Mouse (Mus musculus) CD4-positive helper T cell, adult 2 months (primary cell): ENCODE results near the gene S100a7a.

Source experiments
- DNase-seq: peaks from one replicate; pipeline ENCODE4 v3.0.0-alpha.2; 2012; ENCODE audit warnings: low read depth, missing footprints, low spot score

Gene S100a7a

DNA sequence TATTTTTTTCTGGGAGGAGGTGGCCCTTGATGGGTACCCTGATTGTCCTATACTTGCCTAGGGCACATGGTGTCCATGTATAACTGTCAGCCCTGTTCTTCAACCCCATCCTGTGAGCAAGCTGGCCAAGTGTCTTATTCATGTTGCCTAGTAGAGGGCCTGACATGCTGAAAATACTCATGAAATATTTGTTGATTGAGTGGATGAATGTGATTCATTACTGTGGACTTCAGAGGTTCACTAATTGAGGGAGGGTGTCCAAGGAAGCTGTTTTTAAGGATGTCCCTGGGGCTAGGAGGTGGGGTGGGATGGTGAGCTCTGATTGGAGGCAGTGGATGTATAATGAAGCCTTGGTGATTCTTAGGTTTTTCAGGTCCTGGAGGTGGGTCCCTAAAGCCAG, at the start of gene S100a7a:
Gene S100a7a, plus strand, starts transcription at position 301 of the 400 bp plus-strand sequence.
- no peak for DNase-seq

DNA sequence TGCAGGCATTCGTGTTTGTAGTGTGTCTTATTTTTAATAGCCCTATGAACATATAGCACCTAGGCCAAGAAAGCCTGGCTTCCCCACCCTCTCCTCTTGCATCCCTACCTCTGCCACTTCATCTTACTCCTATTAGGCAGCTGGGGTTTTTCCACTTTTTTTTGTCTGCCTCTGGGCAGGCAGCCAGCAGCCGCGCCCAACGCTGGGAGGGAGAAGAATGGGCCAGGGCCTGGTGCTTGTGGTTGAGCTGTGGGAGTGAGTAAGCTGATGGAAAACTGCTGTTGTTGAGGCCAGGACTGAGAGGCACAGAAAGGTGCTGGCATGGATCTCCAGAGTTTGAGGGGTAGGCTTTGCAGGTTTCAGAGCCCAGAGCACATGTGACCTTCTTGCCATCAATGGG, 49.4 kb upstream of the S100a7a start:
- peak; percentile 57 for DNase-seq

DNA sequence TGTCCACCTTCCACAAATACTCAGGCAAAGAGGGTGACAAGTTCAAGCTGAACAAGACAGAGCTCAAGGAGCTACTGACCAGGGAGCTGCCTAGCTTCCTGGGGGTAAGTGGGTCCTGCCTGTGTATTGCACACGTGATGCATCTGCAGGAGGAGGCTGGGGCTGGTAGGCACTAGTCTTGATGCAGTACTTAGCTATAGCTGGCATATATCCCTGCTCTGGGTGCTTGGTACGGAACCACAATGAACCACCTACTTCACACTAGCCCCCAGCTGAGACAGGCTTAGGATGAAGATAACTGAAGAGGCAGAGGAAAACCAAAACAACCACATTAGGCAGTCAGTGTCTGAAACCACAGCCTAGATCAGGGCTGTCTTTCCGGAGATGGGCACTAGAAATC, 48.8 kb upstream of the S100a7a start:
- DNase-seq, result peak; percentile 69

DNA sequence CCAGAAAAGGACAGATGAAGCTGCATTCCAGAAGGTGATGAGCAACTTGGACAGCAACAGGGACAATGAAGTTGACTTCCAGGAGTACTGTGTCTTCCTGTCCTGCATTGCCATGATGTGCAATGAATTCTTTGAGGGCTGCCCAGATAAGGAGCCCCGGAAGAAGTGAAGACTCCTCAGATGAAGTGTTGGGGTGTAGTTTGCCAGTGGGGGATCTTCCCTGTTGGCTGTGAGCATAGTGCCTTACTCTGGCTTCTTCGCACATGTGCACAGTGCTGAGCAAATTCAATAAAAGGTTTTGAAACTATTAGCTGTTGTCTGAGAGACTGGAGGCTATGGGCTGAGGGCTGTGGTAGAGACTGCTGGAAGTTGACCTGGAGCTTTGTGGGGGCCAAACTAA, 48.1 kb upstream of the S100a7a start:
- DNase-seq, result no peak

DNA sequence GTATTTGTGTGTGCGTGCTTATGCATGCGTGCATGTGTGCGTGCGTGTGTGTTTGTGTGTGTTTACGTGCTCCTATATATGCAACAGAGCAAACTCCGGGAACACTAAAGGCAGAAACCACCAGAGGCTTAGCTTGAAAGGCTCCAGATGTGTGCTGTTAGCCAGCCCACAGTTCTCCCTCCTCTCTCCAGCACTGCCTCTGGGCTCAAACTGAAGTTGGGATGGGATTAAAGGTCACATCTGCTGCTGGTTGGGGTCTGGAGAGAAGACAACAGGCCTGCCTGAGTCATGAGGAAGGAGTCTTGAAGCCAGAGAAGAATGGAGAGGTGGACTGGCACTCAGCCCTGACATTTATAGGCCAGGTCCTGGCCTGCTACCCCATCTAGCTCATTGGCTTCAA, 47.6 kb upstream of the S100a7a start:
- DNase-seq, result no peak

DNA sequence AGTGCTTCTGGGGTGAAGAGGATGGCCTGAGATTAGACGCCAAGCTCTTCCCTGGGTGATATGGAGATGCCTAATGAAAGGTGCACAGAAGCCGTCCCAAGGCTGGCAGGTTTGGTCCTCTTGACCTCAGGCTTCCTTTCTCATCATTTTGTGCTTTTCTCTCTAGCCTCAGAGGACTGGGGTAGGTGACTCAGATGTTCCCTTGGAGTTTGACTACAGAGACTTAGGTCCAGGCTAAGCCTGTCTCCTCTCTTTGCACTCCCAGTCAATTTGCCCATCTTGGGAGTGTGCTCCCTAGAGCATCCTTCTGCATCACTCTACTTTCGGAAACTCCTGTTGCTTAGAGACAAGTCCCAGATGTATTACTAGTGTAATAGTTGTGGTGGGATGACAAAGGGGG, 46.5 kb upstream of the S100a7a start:
- no peak for DNase-seq

DNA sequence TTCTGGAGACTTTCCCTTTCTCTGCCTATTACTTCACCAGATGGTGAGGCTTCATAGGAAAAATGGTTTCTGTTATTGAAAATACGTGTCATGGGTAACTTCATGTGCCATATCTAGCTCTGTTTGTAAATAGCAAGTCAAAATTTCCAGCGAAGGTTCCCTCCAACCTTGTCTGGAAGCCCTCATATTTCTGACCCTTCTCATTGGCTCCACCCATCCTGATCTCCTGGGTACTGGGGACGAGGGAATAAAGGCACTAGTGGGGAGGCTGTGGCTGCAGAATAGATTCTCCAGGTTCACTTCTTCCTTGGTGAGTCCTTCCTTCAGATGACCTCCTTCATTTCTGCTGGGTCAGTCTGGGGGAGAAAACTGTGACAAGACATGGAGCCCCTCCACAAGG, 45.6 kb upstream of the S100a7a start, which contains the start of gene S100a5:
Gene S100a5, plus strand, starts transcription at position 301 of the 400 bp plus-strand sequence.
- DNase-seq, result no peak

DNA sequence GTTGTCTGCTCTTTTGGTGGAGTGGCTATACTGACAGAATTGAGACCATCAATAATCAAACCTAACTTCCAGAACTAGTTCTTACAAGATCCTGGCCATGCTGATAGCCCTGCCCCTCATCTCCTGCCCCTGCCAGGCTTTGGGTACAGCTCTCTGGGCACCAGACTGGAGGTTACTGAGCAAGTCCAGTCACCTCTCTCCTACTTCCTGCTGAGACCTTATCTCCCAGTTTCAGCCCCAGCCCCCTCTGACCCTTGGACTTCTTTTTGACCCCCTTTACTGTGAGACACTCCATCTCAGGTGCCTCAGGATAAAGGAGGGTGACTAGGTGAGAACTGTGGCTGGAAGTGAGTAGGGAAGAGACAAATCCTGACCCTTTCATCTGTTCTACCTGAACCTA, 44.7 kb upstream of the S100a7a start:
- no peak for DNase-seq

DNA sequence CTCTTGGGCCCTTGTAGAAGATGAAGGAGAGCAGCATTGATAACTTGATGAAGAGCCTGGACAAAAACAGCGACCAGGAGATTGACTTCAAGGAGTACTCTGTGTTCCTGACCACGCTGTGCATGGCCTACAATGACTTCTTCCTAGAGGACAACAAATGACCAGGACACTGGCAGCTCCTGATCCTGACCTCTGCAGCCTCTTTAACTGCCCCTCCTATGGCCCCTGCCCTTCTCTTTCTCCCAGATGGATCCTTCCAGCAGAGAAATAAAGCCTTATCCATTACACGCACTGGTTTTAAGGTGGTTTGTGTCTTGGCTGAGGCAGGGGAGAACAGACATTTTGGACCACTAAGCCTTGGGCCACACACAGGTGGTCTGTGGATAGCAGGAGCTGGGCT, 42.3 kb upstream of the S100a7a start:
- no peak for DNase-seq

DNA sequence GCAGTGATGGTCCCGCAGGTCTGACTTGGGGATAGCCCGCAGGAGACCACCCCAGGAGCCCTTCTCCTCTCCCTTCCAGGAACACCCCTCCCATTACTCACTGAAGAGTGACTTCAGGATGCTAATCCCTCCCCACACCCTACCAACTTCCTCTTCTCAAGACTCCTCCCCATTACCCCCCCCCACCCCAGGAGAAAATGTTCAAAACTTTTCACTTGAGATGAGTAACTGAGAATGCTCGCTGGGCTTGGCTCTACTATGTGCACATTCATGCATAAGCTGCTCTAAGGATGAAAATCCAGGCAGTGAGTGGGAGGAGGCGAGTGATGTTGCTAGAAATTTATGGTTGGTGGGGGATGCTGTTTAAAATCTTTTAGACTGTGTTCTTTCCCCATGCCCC, 41.8 kb upstream of the S100a7a start:
- DNase-seq, result peak; percentile 55

DNA sequence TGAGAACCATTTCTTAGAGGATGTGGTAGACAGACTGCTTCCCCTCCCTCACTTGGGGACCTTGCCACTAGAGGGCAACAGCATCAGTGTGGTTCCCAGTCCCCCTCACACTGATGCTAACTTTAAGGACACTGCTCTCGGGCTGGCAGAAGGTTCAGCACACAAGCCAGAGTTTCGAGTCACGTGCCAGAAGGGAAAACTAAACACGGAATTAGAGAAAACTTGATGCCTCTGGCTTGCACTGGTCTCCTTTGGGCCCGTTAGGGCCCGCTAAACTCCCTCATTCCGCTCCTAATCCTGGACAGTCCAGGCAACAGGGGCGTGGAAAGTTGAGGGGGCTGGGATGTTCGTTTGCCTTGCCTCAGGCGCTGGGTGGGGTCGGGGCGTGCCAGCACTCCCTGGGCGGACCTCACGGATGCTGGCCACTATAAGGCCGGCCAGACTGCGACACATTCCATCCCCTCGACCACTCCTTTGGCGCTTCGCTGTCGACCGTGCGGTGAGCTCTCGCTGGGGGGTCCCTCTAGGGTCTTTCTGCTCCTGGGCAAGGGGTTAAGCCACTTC, 41.0 kb upstream of the S100a7a start, which contains the start of gene S100a6:
Gene S100a6, plus strand, starts transcription at position 155 of the 564 bp plus-strand sequence.
- DNase-seq, result peak; percentile 86

DNA sequence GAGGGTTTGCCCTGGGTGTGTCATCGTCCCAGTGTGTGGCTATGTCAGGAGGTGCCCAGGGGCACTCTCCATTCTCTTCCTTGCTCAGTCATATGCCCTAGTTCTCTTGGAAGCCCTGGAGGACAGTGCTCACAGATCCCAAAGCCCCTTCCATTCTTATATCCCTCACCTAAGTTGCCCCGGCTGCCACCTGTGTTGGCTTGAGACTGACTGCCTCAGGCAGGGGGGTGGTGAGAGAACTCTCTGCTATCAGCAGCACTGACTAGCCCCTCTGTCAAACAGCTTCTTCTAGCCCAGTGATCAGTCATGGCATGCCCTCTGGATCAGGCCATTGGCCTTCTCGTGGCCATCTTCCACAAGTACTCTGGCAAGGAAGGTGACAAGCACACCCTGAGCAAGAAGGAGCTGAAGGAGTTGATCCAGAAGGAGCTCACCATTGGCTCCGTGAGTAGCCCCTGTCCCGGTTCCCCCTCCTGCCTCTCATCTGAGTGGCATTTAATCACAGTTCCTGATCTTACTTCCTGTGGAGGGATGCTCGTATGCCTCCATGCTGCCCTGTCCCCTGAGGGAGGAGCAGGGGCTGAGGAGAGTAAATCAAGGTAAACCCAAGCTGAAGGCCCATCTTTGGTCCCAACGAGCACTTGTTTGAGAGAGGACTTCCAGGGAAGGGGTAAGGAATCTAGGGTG, 40.2 kb upstream of the S100a7a start:
- peak; percentile 17 for DNase-seq

DNA sequence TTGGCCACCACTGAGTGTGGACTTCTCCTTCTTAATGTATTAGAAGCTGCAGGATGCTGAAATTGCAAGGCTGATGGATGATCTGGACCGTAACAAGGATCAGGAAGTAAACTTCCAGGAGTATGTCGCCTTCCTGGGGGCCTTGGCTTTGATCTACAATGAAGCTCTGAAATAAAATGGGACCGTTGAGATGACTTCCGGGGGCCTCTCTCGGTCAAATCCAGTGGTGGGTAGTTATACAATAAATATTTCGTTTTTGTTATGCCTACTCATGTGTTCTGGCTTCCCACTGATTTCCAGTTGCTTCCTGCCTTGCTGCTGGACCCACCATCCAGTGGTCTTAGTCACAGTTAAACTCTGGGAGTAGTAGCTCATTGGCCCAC, 39.7 kb upstream of the S100a7a start:
- DNase-seq, result no peak

DNA sequence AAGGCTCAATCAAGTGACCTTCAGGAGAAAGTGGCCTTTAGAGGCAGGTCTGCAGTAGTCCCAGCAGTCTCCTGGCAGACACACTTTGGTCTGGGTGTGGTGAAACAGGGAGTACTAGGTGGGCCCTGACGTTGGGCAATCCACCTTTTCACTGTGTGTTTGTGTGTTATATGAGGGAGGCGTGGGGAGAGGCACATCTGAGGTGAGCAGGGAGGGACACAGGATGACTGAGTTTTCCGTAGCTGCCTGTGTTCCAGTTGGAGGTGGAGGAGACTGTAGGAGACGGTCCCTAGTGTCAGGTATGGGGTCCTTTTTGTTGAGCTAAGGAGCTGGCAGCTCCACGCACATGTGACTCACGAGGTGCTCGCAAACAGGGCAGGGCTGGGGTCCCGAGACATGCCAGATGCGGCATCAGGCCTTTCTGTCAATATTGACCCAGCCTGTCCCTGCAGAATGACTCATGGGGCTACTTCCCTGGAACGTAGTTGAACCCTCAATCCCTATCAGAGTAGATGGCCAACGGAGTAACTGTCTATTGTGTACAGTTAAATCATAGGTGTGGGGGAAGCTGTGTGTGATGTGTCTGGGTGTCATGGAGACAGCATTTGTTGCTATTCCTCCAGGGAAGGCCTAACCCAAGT, 39.1 kb upstream of the S100a7a start:
- no peak for DNase-seq

DNA sequence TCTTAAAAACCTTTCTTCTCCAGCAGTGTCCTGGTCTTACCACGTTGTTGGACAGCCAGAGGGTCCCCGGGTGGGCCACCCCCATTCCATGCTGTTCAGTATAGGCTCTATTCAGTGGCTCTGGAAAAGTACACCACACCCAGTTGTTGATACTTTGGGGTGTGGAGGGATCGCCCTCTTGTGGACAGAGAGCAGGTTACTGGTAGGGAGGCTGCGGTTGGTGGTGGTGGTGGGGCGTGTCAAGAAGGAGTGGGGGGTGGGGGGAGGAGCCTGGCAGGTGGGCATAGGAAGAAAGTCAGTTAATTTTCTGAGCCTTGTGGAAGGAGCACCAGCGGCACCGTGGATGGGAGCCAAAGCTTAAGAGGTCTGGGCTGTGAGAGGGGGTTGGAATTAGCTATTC, 38.4 kb upstream of the S100a7a start:
- DNase-seq, result peak; percentile 84

DNA sequence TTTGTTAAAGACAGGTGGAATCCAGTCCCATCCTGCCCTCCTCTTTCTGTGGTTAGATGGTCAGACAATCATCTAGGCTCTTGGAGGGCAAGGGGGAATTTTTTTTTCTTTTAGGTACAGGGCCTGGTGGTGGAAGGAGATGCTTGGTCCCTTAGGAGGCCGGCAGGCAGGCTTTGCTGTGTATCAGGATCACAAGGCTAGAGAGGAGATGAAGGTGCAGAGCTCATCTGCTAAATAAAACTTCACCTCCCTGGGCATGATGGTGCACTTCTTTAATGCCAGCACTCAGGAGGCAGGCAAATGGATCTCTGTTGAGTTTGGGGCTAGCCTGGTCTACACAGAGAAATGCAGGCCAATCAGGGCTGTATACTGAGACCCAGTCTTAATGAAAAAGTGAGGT, 37.9 kb upstream of the S100a7a start:
- no peak for DNase-seq

DNA sequence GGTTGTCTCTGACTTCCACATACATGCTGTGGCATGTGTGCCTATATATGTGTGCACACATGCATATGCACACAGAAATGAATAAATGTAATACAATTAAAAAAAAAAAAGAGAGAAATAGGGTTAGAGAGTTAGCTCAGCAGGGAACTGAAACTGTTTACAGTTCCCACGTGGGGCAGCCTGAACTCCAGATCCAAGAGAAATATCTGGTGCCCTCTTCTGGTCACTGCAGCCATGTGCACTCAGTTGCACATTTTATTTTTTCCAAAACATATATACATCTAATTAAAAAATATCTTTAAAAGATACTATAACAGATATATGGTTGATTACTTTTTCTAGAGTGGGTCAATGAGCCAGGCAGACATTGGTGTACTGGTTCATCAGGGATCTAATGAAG, 36.2 kb upstream of the S100a7a start:
- DNase-seq, result peak; percentile 30

DNA sequence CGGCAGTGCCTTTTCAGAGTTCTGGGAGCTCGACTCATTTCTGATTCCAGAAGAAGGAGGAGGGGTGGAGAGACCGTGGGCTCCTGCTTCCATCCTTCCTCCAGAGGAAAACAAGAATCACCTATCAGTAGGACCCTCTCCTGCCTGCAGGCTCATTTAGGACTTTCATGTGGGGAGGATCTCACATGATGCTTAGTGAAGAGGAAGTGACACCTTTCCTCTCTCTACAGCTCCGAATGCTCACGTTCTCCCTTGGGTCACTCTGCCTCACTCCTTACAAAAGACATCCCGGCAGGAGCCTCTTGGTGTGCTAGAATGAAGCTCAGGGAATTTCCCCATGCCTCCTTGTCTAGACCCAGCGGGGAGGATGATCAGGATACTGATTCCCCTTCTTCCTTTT, 32.3 kb upstream of the S100a7a start:
- DNase-seq, result no peak

DNA sequence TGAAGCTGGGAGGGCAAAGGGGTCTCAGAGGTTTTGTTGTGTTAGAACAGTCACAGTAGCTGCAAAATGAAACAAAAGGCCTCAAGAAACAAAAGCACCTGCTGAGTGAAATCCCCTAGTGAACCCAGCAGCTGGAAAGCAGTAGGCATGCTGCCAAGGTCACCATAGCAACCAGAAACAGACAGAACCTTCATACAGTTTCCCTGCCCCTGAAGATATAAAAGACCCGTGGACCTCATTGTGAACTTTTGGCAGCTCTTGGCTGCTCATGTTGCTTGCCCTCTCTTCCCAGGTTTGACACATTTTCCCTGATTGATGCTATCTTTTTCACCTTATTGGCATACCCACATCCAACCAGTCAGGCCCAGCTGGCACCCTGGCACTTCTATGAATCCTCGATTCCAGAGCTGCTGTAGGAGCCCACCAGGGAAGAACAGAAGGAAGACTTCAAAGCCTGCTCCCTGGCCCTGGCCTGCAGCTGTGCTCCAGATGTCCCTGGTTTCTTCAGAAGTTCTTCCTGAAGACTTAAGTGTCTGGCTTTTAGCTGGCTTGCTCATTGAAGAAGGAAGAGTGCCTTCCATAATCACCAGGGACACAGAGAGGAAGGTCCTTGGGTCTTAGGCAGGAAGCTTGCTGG, 30.3 kb upstream of the S100a7a start:
- peak; percentile 70 for DNase-seq

DNA sequence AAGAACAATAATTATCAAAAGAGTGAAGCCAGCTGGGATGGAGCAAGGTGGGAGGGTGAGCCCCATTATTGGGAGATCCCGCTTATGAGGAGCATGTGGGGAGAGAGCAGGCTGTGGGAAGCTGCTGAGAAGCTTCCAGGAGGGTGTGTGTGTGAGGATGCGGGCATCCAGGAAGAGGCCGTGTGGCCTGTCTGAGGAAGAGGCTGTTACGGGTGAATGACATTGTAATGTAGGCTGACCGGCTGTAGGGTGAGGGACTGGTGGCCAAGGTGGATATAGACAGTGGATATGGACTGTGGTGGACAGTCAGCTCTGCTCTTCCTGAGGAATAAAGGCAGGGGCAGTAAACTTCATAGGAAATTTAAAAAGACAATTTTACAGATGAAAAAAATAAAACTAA, 28.3 kb upstream of the S100a7a start:
- DNase-seq, result no peak

DNA sequence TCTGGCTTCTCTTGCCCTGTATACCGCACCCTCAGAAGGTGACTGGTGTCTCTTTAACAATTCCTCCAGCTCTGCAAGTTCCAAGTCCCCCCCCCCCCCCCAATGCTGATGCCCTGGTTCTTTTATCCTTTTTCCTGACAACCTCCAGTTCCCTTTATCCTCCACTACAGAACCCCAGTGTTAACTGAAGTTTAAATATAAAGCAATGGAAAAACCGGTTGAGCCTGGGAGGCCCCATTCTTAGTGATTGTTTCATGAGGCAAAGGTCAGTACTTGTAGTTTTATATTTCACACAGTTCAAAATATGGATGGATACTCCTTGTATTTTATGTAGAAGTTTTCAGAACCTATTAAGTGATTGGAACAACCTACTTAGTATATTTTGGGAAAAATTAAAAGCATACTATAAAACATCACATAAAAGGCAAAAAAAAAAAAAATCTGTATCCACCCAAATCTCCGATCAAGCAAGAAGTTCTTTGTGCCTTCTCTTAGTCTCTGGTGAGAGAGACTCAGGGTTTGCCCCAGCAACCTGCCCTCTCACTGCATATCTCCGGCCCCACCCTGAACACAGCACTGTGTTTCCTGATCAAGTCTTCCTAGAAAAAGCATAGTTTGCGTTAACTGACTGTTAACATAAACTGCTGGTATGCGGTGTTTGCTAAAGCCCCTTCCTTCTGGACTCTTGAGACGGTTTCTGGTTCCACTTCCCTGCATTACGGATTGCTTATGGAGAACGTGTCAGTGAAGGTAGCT, 27.4 kb upstream of the S100a7a start:
- DNase-seq, result no peak

DNA sequence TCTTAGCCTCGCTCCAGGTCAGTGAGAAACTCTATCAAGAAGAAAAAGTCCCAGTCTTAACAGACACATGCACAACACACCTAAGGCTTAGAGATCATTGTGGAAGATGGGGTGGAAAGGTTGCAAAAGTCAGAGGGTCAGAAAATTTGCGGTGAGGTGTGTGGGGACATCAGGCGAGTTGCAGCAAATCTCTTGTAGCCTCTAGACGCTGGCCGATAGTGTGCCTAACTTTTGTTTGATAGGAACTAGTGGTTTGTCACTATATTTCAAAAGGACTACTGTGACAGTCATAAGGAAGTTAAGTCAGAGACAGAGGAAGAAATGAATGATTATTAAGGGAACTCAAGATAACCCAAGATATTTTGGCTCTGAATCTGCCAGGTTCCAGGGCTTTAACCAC, 26.5 kb upstream of the S100a7a start:
- no peak for DNase-seq
